Mouse (Mus musculus): ENCODE measurements around the gene Snd1. TPM values are rescaled to one million over a fixed set of nuclear protein-coding genes. Genes with fewer than 3 reads are reported as not detected.

The Snd1 gene
- total RNA-seq, 2 experiments from 2014 or later, result 19.8 to 24.8 TPM

DNA sequence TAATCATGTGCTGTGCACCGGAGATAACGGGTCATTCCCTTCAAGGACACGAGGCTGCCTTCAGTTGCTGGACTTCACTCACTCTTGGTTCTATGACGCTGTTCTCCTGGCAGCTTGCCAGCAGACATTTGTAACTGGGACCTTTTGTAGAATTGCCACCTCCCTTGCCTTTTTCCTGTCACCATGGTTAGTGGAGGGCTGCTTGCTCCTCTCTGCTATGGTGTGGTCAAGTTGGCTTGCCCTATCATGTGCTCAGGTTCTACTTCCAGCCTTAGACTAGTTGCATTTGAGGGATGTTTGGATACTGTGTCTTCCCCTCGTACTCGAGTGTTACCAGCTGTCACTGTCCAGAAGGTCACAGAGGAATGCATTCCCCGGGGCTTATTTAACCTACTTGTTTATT lies 143.8 kb downstream of the Snd1 start:
- no peak for ATAC-seq (replicated peaks; ENCODE audit: low FRiP score, poor library complexity, severe bottlenecking)

DNA sequence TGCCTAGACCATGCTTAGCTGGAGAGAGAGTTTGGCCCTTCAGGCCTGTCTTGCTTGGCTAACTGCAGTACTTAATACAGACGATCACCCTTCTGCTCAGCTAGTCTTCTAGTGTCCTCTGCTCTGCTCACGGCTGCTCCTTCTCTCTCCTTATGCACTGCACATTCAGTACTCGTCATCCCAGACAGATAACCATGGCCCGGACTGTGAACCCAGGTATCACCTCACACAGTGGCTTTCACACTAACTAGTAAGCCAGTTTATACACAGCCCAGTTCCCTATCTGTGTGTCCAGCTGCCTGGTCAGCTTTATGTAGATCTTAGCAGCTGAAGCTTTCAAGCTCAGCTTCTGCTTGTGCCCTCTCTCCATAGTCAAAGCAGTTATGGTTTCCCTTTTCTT lies 146.5 kb downstream of the Snd1 start:
- 0 out of 2 replicates have a peak, but pooled peaks have one; percentile 23 for ATAC-seq (replicated peaks; ENCODE audit: low FRiP score, poor library complexity, severe bottlenecking)

DNA sequence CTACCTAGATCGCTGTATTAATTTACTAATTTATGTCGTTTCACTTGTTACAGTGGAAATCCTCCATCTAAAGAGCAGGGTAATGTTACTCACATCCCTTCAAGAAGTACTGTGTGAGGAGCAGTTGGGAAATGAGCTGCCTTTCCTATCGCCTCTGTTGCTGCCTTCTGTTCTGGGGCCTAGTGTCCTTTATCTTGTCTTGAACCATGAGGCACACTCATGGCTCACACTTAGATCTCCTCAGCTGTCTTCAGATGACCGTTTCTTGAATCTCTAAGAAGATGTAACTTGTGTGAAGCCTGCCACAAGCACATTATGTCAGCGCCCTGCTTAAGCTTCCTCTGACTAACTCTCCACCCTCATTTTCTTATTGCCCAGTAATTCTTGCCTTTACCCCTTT lies 147.0 kb downstream of the Snd1 start:
- no peak for ATAC-seq (replicated peaks; ENCODE audit: low FRiP score, poor library complexity, severe bottlenecking)

DNA sequence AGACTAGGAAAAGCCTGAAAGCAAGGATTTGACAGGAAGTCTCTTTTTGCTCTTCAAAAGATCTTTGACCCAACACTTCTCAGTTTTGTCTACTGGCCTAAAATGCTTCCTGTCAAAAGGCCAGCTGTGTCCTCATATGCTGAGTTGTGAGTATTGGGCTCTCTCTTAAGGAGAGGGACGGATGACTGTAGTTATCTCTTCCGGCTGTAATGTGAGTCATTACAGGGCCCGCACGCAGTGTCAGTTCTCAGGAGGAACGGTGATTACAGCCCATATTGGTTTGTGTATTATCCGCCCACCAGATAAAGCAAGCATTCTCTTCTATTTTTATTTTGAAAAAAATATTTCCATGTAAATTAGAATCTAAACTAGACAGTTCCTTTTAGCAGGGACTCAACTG lies 147.6 kb downstream of the Snd1 start:
- no peak for ATAC-seq (replicated peaks; ENCODE audit: low FRiP score, poor library complexity, severe bottlenecking)

DNA sequence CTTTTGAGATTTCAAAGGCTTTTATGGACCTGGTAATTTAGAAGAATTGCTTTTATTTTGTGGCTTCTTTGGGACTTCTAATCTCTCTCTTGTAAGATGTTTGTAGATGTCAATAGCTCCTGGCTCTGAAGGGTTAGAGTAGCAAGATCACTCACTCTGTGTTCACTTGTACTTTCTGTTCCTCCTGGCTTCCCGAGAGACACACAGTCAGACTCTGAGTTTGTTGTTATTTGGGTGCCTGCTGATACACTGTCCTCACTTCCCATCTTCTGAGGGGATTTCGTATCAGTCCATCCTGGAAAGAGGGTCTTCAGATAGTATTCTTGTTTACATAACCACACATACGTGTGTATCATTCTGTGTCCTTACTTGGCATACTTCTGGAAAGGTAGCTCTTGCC lies 148.0 kb downstream of the Snd1 start:
- ATAC-seq (replicated peaks; ENCODE audit: low FRiP score, poor library complexity, severe bottlenecking), result no peak

DNA sequence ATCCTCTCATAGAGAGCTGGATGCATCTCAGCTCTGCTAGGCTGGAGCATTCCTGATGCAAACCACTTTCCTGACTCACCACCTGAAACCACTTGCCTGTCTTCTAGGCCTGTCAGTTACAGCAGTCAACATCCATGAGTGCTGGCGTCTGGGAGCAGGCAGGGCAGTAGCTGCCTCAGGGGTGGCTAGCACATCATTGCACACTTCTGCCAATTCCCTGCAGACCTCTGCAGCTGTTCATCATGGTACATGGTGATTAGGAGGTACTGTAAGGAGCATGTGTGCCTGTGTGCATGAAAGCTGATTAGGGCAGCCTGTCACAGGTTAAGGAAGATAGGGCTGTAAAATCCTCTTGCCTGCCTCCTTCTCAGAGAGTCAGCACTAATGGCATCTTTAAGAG lies 153.5 kb downstream of the Snd1 start:
- ATAC-seq (replicated peaks; ENCODE audit: low FRiP score, poor library complexity, severe bottlenecking), result peak; percentile 92

DNA sequence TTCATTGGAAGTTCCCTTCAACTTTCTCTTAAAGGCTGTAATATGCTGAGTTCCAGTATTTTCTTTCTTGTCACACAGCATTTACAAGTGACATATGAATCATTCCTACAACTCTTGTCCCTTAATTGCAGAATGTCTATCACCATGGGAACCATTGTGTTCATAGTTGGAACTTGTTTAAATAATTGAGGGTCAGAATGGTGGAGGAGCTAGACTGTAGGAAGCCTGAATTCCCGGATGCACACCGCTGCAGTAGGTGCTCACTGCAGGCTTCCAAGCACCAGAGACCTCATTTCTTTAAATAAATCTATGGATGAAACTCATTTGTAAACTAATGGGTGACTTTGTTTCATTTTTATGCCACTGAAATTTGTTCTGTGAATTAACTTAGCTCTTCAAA lies 154.9 kb downstream of the Snd1 start:
- no peak for ATAC-seq (replicated peaks; ENCODE audit: low FRiP score, poor library complexity, severe bottlenecking)

DNA sequence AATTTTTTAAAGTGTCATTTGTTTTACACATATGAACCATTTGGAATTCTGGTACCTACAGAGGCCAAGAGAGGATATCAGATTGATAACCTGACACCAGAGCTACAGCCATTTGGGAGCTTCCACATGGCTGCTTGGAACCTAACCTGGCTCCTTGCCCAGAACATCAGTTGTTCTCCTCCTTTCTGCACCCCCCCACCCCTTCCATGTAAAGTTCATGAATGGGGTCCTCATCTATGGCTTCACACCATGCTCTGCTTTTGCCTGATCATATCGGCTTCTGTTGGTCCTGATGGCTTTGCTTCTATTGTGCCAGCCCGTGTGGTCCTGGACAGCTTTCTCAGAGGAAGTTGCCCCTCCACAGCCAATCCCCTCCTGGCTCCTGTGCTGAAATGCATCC lies 156.0 kb downstream of the Snd1 start:
- no peak for ATAC-seq (replicated peaks; ENCODE audit: low FRiP score, poor library complexity, severe bottlenecking)

DNA sequence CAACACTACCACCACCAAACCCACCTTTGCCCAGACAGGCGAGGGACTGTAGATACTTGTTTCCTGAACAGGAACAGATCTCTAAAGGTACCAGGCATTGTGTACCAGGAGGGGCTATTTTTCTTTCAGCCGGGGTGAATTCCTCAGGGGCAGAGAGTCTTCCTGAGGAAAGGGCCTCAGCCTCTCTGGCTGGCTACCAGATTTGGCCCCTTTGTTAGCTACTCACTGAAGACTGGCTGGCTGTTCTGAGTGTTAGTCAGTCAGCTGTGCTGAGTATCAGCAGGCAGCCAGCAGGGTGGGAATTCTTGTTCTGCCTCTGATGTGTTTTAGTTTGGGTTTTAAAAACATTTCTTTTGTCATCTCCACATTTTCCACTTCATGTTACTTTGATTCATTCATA lies 158.2 kb downstream of the Snd1 start:
- no peak for ATAC-seq (replicated peaks; ENCODE audit: low FRiP score, poor library complexity, severe bottlenecking)

DNA sequence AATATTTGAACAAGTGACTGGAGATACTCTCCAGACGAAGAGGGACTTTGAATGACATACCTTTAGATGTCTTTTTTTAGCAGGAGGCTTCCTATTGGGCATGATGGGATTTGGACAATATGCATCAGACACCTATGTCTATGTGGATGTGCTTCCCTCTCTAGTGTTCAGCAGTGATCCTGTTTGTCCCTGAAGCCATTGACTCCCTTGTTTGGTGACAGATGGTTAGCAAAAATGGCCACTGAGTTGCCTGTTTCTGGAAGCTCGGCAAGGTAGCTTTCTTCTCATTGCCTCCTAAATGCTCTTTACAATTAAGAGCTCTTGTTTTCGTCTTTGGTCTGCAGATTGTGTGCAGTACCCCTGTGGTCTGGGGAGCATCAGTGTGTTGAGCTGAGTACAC lies 158.7 kb downstream of the Snd1 start:
- ATAC-seq (replicated peaks; ENCODE audit: low FRiP score, poor library complexity, severe bottlenecking), result no peak

DNA sequence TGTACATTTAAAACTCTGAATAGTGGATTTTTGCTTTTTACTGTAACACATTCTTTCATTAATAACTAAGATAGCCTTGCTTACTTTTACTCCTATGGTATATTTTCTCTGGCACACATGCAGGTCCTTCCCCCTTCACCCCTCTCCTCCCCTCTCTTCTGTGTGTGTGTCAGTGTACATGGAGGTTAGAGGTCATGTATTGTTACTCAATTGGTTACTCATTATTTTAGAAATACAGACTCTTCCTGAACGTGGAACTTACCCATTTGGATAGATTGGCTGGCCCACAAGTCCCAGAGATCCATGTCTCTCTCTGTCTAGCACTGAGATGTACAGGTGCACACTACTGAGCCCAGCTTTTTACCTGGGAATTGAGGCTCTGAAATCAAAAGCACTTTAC lies 160.2 kb downstream of the Snd1 start:
- ATAC-seq (replicated peaks; ENCODE audit: low FRiP score, poor library complexity, severe bottlenecking), result no peak

DNA sequence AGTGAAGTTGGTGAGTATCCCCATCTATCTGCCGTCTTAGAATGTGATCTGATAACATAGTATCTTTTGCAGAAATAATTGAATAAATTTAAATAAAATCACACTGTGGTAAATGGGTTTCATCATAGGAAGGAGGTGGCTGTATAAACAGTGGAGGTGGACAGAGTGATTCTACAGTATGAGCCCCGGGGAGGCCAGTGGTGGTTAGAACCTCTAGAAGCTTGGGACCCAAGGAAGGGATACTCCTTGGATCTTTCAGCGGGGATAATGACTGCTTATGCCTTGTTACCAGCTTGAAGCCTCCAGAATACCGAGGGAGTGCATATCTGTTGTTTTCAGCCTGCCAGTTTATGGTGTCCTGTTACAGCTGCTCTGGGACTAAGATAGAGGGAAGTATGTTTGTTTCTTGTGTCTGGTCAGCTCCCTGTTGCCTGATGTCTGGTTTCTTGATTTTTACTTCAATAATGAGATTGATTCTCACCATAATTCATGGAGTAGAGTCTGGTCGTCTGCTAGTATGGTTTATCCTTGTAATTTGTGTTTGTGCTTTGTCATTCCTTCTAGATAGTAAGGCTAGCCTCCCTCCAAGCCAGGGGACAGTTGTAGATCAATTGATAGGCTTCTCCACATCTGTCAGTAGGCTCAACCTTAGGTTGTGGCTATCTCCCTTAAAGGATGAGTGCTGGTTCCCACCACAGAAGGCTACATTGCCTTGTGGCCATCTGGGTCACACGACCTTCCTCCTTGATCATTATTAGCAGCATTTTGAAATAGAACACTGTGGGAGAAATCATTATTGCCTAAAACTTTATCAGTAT lies 160.8 kb downstream of the Snd1 start:
- ATAC-seq (replicated peaks; ENCODE audit: low FRiP score, poor library complexity, severe bottlenecking), result peak; percentile 31; the same call in 1 of the 2 replicates

DNA sequence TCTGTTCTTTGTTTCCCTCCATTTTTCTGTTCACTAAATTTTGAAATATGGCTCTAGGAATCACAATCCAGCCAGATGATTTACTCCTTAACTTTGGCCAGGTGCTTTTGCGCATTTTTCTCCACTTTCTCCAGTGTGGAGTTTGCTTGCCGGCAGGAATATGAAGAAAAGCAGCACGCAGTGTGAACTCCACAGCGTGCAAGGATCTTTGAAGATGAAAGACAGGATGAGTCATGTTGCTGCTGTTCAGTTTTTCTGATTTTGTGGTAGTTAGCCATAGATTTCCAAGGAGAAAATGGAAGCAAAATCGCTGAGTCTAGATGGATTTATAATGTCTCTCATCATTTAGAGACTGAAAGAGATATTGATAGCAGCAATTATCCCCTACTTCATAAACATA lies 165.1 kb downstream of the Snd1 start:
- ATAC-seq (replicated peaks; ENCODE audit: low FRiP score, poor library complexity, severe bottlenecking), result no peak

DNA sequence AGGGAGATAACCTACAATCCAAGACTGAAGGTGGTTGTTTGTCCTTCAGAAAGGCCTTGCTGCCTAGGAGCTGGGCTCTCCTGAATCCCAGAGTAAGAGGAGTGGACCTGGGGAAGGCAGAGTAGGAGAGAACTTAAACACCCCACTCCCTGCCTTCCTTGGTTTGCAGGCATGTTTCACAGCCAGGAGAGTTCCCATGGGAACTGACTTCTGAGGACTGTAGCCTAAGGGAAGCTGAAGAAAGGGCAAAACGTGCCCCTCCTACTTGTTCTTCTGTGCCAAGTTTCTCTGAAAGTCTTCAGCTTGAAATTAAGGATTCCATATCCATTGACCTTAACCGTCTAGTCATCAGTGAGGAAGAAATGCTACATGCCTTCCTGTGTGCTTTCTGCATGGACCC lies 168.0 kb downstream of the Snd1 start:
- no peak for ATAC-seq (replicated peaks; ENCODE audit: low FRiP score, poor library complexity, severe bottlenecking)

DNA sequence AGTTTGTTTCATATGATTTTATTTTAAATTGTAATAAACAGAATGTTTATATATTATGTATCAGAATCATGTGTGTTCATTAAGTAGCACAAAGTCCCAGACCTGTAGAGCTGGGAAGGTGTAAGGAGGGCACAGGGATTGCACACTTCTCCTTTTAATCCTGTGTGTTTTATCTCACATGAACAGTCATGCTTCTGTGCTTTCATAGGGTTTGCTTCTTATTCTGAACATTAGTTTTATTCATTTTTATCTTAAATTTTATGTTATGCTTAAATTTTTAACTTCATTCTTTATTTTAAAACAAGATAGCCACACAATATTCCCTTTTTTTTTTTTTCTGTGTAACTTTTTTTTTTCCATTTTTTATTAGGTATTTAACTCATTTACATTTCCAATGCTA lies 170.3 kb downstream of the Snd1 start:
- ATAC-seq (replicated peaks; ENCODE audit: low FRiP score, poor library complexity, severe bottlenecking), result no peak

DNA sequence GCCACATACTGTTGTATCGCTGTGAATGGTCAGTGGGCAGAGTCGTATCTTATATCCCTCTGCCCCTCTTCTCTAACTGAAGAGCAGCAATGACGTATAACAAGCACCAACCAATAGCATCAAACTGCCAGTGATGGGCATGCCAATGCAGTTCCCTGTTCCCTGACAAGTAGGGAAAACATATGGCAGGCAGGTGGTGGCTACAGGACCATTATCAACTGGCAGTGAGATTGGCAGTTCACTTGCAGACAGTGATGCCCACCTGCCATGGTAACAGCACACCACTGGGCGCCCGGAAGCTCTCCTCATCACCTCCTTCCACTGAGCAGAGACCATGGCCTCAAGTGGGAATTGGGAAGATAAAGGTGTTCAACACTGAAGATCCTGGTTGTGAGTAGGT lies 181.6 kb downstream of the Snd1 start:
- no peak for ATAC-seq (replicated peaks; ENCODE audit: low FRiP score, poor library complexity, severe bottlenecking)

DNA sequence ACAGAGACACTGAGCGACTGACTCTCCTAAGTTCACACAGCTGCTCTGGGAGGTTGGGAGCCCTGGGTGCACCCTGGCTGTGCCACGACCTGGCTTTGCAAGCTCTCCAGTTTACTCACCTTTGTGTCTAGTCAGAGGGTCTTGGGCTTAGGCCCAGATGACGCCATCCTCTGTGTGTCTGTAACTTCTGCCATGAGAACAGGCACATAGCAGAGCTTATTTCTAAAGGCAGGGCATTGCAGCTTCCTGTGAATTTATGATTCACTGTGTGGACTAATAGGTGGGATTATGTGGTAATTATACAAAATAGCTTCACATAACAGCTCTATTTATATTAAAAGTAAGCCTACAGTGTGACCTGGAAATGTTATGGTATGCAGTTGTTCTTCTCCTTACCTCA lies 188.1 kb downstream of the Snd1 start:
- no peak for ATAC-seq (replicated peaks; ENCODE audit: low FRiP score, poor library complexity, severe bottlenecking)

DNA sequence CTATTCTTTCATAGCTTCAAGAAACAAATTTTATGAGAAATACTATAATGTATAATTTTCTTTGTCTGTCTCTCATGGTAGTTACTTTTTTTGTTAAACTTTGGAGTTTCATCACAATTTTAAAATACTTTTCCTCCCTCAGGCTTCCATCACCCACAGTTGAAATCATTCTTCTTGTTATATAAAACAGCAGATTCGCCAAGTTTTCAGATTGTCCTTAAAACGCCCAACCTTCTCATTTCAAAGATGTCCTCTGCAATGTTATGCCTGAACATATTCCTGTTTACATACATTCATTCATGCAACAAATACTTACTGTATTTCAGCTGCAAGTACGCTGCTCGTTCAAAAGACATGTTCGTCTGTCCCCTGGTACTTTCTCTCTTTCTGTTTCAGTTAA lies 188.7 kb downstream of the Snd1 start:
- no peak for ATAC-seq (replicated peaks; ENCODE audit: low FRiP score, poor library complexity, severe bottlenecking)

DNA sequence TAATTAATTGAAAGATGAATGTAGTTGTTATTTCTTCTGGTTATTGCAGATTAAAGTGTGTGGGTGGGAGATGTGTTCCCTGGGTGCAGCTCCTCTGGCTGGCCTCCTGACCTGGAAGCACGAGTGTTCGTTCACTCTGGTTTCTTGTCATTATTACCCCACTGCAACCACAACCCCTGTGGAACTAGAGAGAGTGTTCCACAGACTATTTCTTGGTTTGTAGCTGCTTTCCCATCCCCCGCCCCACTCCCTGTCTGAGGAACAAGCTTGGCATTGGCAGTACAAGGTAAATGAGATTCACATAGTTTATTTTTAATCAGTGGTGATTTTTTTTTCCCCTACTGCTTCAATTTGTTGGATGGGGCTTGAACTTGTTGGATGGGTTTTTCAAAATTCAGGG lies 189.8 kb downstream of the Snd1 start:
- ATAC-seq (replicated peaks; ENCODE audit: low FRiP score, poor library complexity, severe bottlenecking), result no peak

DNA sequence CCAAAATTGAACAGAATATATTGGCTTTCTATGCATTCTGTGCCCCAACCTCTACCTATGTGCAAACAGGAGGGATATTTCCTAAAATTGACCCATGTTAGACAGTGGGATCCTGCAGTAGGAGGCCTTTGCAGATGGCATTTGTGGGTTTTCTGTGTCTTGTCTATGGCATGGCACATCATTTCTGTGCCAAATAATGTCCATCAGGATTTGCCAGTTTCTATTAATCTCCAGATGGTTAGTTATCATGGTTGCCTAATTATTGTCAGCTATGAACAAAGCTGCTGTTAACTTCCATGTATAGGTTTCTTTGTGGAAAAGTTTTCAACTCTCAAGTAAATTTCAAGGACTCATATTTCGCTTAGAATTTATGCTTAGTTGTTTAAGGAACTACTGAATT lies 192.6 kb downstream of the Snd1 start:
- ATAC-seq (replicated peaks; ENCODE audit: low FRiP score, poor library complexity, severe bottlenecking), result no peak

DNA sequence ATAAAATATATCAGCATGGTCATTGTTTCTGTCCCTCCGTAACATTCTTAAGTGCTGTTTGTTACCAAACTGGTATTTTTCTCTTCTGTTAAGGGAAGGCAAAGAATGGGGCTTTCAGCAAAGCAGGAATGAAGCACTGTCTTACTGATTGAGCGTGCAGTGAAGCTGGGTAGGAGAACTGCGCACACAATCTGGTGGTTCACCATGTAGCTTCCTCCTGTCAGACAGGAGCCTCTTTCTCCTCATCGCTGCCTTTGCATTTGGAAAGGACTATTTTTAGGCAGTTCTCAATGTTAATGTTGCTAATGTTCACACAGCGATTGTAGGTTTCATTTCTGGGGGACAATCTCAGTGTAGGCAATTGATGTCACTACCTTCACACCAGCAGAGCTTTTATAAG lies 194.3 kb downstream of the Snd1 start:
- no peak for ATAC-seq (replicated peaks; ENCODE audit: low FRiP score, poor library complexity, severe bottlenecking)

DNA sequence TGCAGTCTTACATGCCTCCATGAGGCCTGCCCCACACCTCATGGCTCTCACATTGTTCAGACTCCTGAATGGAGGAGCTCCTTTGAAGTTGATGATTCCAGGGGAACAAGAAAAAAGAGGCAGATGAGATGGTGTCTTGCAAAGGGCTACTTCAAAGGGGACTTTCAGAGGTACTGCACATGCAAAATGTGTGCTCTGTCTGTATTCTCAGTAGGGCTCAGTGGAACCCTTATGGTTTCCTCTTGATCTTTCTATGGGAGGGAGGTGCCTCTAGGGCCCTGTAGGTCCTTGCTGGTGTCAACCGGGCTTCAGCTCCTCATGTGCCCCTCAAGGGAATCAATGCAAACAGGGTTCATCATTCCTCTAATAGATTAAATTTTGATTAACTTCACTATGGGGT lies 197.4 kb downstream of the Snd1 start:
- ATAC-seq (replicated peaks; ENCODE audit: low FRiP score, poor library complexity, severe bottlenecking), result no peak

Data from erythroblast, adult 5-6 weeks (primary cell).